Mouse (Mus musculus): Measurements from ENCODE around the gene Ints14.
"Not testable (repeated sequence)": the region's sequence is repeated elsewhere in the genome, so short reads cannot be mapped to it uniquely, and the experiment has no call there.

Ints14 gene

GRCm38 (mm10) chr9:64951161-64951657, 9.5 kb upstream of the Ints14 start, which contains the start of gene Slc24a1:
Slc24a1 (minus strand) TSS chr9:64951607.
- no peak for DNase-seq (ENCODE audit: extremely low spot score, low read depth, low spot score)

GRCm38 (mm10) chr9:64952055-64952454, 8.7 kb upstream of the Ints14 start:
- DNase-seq (ENCODE audit: extremely low spot score, low read depth, low spot score): no peak

GRCm38 (mm10) chr9:64953190-64953589, 7.5 kb upstream of the Ints14 start:
- DNase-seq (ENCODE audit: extremely low spot score, low read depth, low spot score): no peak

GRCm38 (mm10) chr9:64956337-64956736, 4.4 kb upstream of the Ints14 start:
- DNase-seq (ENCODE audit: extremely low spot score, low read depth, low spot score): no peak

GRCm38 (mm10) chr9:64957276-64957675, 3.4 kb upstream of the Ints14 start:
- DNase-seq (ENCODE audit: extremely low spot score, low read depth, low spot score): no peak

- DNase-seq (ENCODE audit: extremely low spot score, low read depth, low spot score): peak; percentile 37
Observed at GRCm38 (mm10) chr9:64960978-64961320, 244 bp downstream of the Ints14 start.

- DNase-seq (ENCODE audit: extremely low spot score, low read depth, low spot score): no peak
Observed at GRCm38 (mm10) chr9:64980548-64980947, 19.8 kb downstream of the Ints14 start.

- DNase-seq (ENCODE audit: extremely low spot score, low read depth, low spot score): no peak
Observed at GRCm38 (mm10) chr9:64981904-64982303, 21.2 kb downstream of the Ints14 start.

GRCm38 (mm10) chr9:64985037-64985794, 24.5 kb downstream of the Ints14 start:
- DNase-seq (ENCODE audit: extremely low spot score, low read depth, low spot score): no peak

- DNase-seq (ENCODE audit: extremely low spot score, low read depth, low spot score): no peak
Observed at GRCm38 (mm10) chr9:64985807-64986206, 25.1 kb downstream of the Ints14 start.

- no peak for DNase-seq (ENCODE audit: extremely low spot score, low read depth, low spot score)
Observed at GRCm38 (mm10) chr9:64987651-64988050, 26.9 kb downstream of the Ints14 start.

- no peak for DNase-seq (ENCODE audit: extremely low spot score, low read depth, low spot score)
Observed at GRCm38 (mm10) chr9:64988443-64988842, 27.7 kb downstream of the Ints14 start.

GRCm38 (mm10) chr9:64990291-64990690, 29.6 kb downstream of the Ints14 start:
- no peak for DNase-seq (ENCODE audit: extremely low spot score, low read depth, low spot score)

GRCm38 (mm10) chr9:64995464-64995863, 34.8 kb downstream of the Ints14 start:
- not testable (repeated sequence) for DNase-seq (ENCODE audit: extremely low spot score, low read depth, low spot score)

GRCm38 (mm10) chr9:65001481-65001880, 40.8 kb downstream of the Ints14 start:
- no peak for DNase-seq (ENCODE audit: extremely low spot score, low read depth, low spot score)

GRCm38 (mm10) chr9:65005737-65006136, 45.0 kb downstream of the Ints14 start:
- DNase-seq (ENCODE audit: extremely low spot score, low read depth, low spot score): no peak

GRCm38 (mm10) chr9:65010632-65011031, 49.9 kb downstream of the Ints14 start:
- DNase-seq (ENCODE audit: extremely low spot score, low read depth, low spot score): no peak

GRCm38 (mm10) chr9:65011304-65011703, 50.6 kb downstream of the Ints14 start:
- DNase-seq (ENCODE audit: extremely low spot score, low read depth, low spot score): no peak

GRCm38 (mm10) chr9:65015461-65016222, 54.9 kb downstream of the Ints14 start:
- no peak for DNase-seq (ENCODE audit: extremely low spot score, low read depth, low spot score)

- DNase-seq (ENCODE audit: extremely low spot score, low read depth, low spot score): no peak
Observed at GRCm38 (mm10) chr9:65016241-65016977, 55.7 kb downstream of the Ints14 start.
